In the genomic region with DNA sequence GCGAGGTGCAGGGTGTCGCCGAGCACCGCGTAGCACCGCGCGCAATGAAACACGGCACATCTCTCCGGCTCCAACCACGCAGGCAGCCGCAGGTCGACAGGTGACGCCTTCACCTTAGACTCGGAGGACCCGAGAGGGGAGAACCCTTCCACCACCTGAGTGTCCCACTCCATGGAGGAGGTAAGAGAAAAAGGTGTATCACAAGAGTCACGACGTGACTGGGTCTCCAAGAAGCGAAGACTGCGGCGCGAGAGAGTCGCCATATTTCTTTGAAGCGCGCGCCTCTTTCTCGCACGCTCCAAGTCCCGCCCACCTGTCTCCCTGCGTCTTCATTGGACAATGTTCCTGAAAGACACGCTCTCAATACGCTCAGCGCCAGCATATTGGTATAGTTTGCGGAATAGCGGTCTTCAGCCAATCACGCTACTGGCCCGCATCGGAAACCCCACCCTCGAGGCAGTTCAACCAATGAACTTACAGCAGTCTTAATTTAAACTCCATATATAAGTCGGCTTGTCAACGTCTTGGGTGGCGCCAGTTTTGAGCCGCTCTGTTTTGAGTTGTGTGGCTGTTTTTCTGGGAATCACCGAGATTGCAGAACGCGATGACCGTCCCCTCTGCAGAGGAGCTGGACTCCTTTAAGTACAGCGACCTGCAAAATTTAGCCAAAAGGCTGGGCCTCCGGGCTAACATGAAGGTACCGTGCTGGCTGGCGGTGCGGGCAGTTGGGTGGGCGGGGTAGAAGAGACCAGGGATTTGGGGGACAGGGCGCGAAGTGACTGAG, we compare ENCODE assay signal across 7 mouse cellular contexts. TPM values are rescaled to one million over a fixed set of nuclear protein-coding genes. Genes with fewer than 3 reads are reported as not detected.
DNase-seq lines count a peak whose midpoint lies in the region; ATAC-seq lines count a peak whose summit lies in the region.

A gene (plus strand): TSS at position 100 of the 784 bp plus-strand sequence.
A gene (minus strand): TSS at position 271 of the 784 bp plus-strand sequence.

- peak within 1 kb of the TSS; percentile 84 for H3K4me3 ChIP-seq in intestine, embryonic 16.5 days (ENCODE audit: low read length)
- peak within 1 kb of the TSS; percentile 79 for H3K4me3 ChIP-seq in midbrain, embryonic 11.5 days (ENCODE audit: low read depth, low read length)

- H3K27me3 ChIP-seq in intestine, embryonic 16.5 days (replicated peaks; ENCODE audit: control insufficient read depth, insufficient read depth, low read length) = no peaks in the 10 kb centered on the region
- no peaks in the 10 kb centered on the region for H3K27me3 ChIP-seq in midbrain, embryonic 11.5 days (ENCODE audit: control insufficient read depth, insufficient read depth, low read length)

- H3K4me1 ChIP-seq in intestine, embryonic 16.5 days (ENCODE audit: control insufficient read depth, insufficient read depth, low read length) = peaks cover 24% of the 10 kb centered on the region
- peaks cover 19% of the 10 kb centered on the region for H3K4me1 ChIP-seq in midbrain, embryonic 11.5 days (ENCODE audit: control insufficient read depth, insufficient read depth, low read length)

- no peaks in the 10 kb centered on the region for H3K9me3 ChIP-seq in intestine, embryonic 16.5 days (ENCODE audit: control insufficient read depth, low read length)
- no peaks in the 10 kb centered on the region for H3K9me3 ChIP-seq in midbrain, embryonic 11.5 days (ENCODE audit: control insufficient read depth, low read length)

- WGBS in intestine, embryonic 16.5 days = under 1% methylated on average over 55 of the region's 55 CpGs
- WGBS in midbrain, embryonic 11.5 days = under 1% methylated on average over 55 of the region's 55 CpGs

- peak within 1 kb of the TSS; percentile 61 for H3K27ac ChIP-seq in intestine, embryonic 16.5 days (ENCODE audit: low read length)
- no peak within 1 kb of the TSS; the same call in 1 of the 2 replicates for H3K27ac ChIP-seq in midbrain, embryonic 11.5 days (ENCODE audit: low read depth, low read length)

- peak within 1 kb of the TSS; percentile 76 for H3K4me2 ChIP-seq in intestine, embryonic 16.5 days (ENCODE audit: low read depth, low read length)
- H3K4me2 ChIP-seq in midbrain, embryonic 11.5 days = peak within 1 kb of the TSS; percentile 79

- peaks cover 2% of the 10 kb centered on the region; the same call in 1 of the 2 replicates for H3K36me3 ChIP-seq in intestine, embryonic 16.5 days (ENCODE audit: control insufficient read depth, insufficient read depth, low read length)
- H3K36me3 ChIP-seq in midbrain, embryonic 11.5 days (ENCODE audit: control insufficient read depth, insufficient read depth, low read length) = no peaks in the 10 kb centered on the region

- DNase-seq in adrenal gland, adult 8-10 months = peak; percentile 90
- DNase-seq in embryo, embryonic 9.5 days (ENCODE audit: extremely low spot score) = peak; percentile 92
- peak; percentile 78 to 90 for DNase-seq in gastrocnemius, postnatal 4 days (ENCODE audit: low spot score in 2 of 2)
- peak; percentile 89 to 91 for DNase-seq in left cerebral cortex, postnatal 36 days (ENCODE audit: low spot score in 2 of 2)
- peak; percentile 98 for DNase-seq in midbrain, embryonic 11.5 days (ENCODE audit: low spot score, missing footprints)
- peak; percentile 92 for DNase-seq in skeletal muscle tissue, adult 2 months (ENCODE audit: low read depth, low spot score)

- peak within 1 kb of the TSS; percentile 82 for H3K9ac ChIP-seq in intestine, embryonic 16.5 days (ENCODE audit: low read depth, low read length)
- H3K9ac ChIP-seq in midbrain, embryonic 11.5 days (ENCODE audit: low read length) = peak within 1 kb of the TSS; percentile 83

- intact Hi-C loops in left cerebral cortex, postnatal 36 days (cut with DNase I) = no loop called here

- ATAC-seq in intestine, embryonic 16.5 days = peak; percentile 100
- ATAC-seq in midbrain, embryonic 11.5 days (ENCODE audit: low FRiP score) = peak; percentile 100

RNA-seq across cellular contexts. Expression of the first gene that starts in this region (rescaled TPM):
- 1 to 10 TPM in 3 of 4 experiments, under 1 TPM in 1; 0.64 to 1.8 (median 1.4) TPM for total RNA-seq in adrenal gland, adult 8-10 months (2022)
- 10 to 100 TPM; 14.8 to 17.1 TPM for total RNA-seq in gastrocnemius, postnatal 4 days (2021)
- polyA plus RNA-seq in intestine, embryonic 16.5 days (2015; fragmentation: Nextera tagmentation; extraction: Ambion mirVana) = 50.5 and 57.1 TPM in 2 replicates
- under 1 TPM; 0.39 to 0.62 TPM for total RNA-seq in left cerebral cortex, postnatal 36 days (2021)
- 121 and 130 TPM in 2 replicates for polyA plus RNA-seq in midbrain, embryonic 11.5 days (2014; fragmentation: Nextera tagmentation; extraction: Ambion mirVana)

RNA-seq across cellular contexts. Expression of the second gene that starts in this region (rescaled TPM):
- total RNA-seq in adrenal gland, adult 8-10 months (2022) = 1 to 10 TPM in 3 of 4 experiments, under 1 TPM in 1; 0.65 to 1.8 (median 1.2) TPM
- total RNA-seq in gastrocnemius, postnatal 4 days (2021) = 1 to 10 TPM; 5.0 to 5.7 TPM
- 18.2 and 23.6 TPM in 2 replicates for polyA plus RNA-seq in intestine, embryonic 16.5 days (2015; fragmentation: Nextera tagmentation; extraction: Ambion mirVana)
- total RNA-seq in left cerebral cortex, postnatal 36 days (2021) = 1 to 10 TPM; 1.6 to 1.7 TPM
- 38.0 and 38.5 TPM in 2 replicates for polyA plus RNA-seq in midbrain, embryonic 11.5 days (2014; fragmentation: Nextera tagmentation; extraction: Ambion mirVana)

Comparison
In these comparisons a context has a peak if more than half of its experiments do, and no peak if none do; other contexts are left out.
1. RNA of the first gene that starts in this region (total RNA-seq): 14.8 to 17.1 TPM in gastrocnemius, postnatal 4 days; 0.64 to 1.8 TPM in adrenal gland, adult 8-10 months and 0.39 to 0.62 TPM in left cerebral cortex, postnatal 36 days; every median in the first group is over 4 times any median in the second.
2. Peak in every context shown above with its lines, with median percentiles within 50 percentile points of each other: DNase-seq.